Mouse (Mus musculus) liver, embryonic 14.5 days (tissue): ENCODE measurements around the gene Catip. TPM values are rescaled to one million over a fixed set of nuclear protein-coding genes. Genes with fewer than 3 reads are reported as not detected.

Experiments
- ATAC-seq: fragments of 200-750 bp; cut with Nextera tagmentation; 2 replicates; pipeline ENCODE4 v1.8.0; 2017; ENCODE audit warnings: moderate number of reproducible peaks, mild to moderate bottlenecking, moderate library complexity; ENCODE audit not compliant: insufficient read depth
- DNase-seq, 3 experiments: peaks; one replicate each; pipeline ENCODE4 v3.0.0-alpha.2; 2012 to 2013; ENCODE audit warnings: low read depth in 3 of 3, low spot score in 3 of 3
- H3K27ac ChIP-seq: fragments of 300-500 bp; sonication (generic); 2 replicates; pipeline ENCODE4 v1.5.1; 2014; ENCODE audit warnings: moderate library complexity, mild to moderate bottlenecking, control low read depth, inconsistent platforms
- H3K27me3 ChIP-seq: fragments of 300-500 bp; sonication (generic); 2 replicates; pipeline ENCODE4 v1.6.1; 2014; ENCODE audit warnings: mild to moderate bottlenecking, low read length, moderate library complexity; ENCODE audit not compliant: control insufficient read depth, insufficient read depth
- H3K36me3 ChIP-seq: fragments of 300-500 bp; sonication (generic); replicated peaks from 2 replicates; pipeline ENCODE4 v1.6.1; 2014; ENCODE audit warnings: low read depth; ENCODE audit not compliant: control insufficient read depth, insufficient read depth
- H3K4me1 ChIP-seq, 2 experiments: fragments of 200-500 bp in 1 of 2; fragments of 300-500 bp in 1 of 2; sonication (generic) in 1 of 2; replicated peaks; 2 replicates each; pipeline ENCODE4 v1.6.1; 2012 to 2014; ENCODE audit warnings: antibody characterized with exemption in 1 of 2, inconsistent platforms in 1 of 2, low read length in 1 of 2; ENCODE audit not compliant: control insufficient read depth in 2 of 2, insufficient read depth in 2 of 2
- H3K4me2 ChIP-seq: fragments of 300-500 bp; sonication (generic); 2 replicates; pipeline ENCODE4 v1.6.1; 2014; ENCODE audit warnings: low read depth, mild to moderate bottlenecking, control low read depth, moderate library complexity
- H3K4me3 ChIP-seq, 2 experiments: fragments of 200-500 bp in 1 of 2; fragments of 300-500 bp in 1 of 2; sonication (generic) in 1 of 2; 2 replicates each; pipeline ENCODE4 v1.5.1; 2012 to 2014; ENCODE audit warnings: low read depth in 2 of 2, low read length in 2 of 2, mild to moderate bottlenecking in 2 of 2, control low read depth in 1 of 2, inconsistent platforms in 1 of 2, moderate library complexity in 1 of 2; ENCODE audit not compliant: insufficient read depth in 1 of 2
- H3K9ac ChIP-seq: fragments of 300-500 bp; sonication (generic); replicated peaks from 2 replicates; pipeline ENCODE4 v1.6.1; 2014; ENCODE audit warnings: mild to moderate bottlenecking, control low read depth, moderate library complexity
- H3K9me3 ChIP-seq: fragments of 300-500 bp; sonication (generic); 2 replicates; pipeline ENCODE4 v1.6.1; 2016; ENCODE audit warnings: low read length, mixed read lengths; ENCODE audit not compliant: control insufficient read depth
- CTCF ChIP-seq: IDR thresholded peaks from 2 replicates; pipeline ENCODE4 v1.5.1; 2016; ENCODE audit warnings: antibody characterized with exemption, low read depth, control low read depth
- EP300 ChIP-seq: IDR thresholded peaks from 2 replicates; pipeline ENCODE4 v1.6.1; 2016; ENCODE audit warnings: antibody characterized with exemption, low read depth
- WGBS: fragments of 180-500 bp; shearing (Covaris S2); extraction: QIAGEN DNeasy Blood & Tissue Kit; methylation state at CpG from one replicate; pipeline ENCODE4 v1.1.7; 2014; ENCODE audit not compliant: insufficient replicate concordance; 5-methylcytosine and 5-hydroxymethylcytosine counted together
- polyA plus RNA-seq, 2 experiments: library from polyadenylated mRNA; depleted of rRNA in 1 of 2; stranded (reverse) in 1 of 2; unstranded in 1 of 2; fragments of >200 nt; fragmentation: Nextera tagmentation in 1 of 2; extraction: Ambion mirVana in 1 of 2; gene quantifications; 2 replicates each; pipeline versions ENCODE4 v1.2.1 to v1.2.3; 2012 to 2014

Catip gene
- polyA plus RNA-seq, 2 experiments: 0.10 TPM; not detected in 1

DNA sequence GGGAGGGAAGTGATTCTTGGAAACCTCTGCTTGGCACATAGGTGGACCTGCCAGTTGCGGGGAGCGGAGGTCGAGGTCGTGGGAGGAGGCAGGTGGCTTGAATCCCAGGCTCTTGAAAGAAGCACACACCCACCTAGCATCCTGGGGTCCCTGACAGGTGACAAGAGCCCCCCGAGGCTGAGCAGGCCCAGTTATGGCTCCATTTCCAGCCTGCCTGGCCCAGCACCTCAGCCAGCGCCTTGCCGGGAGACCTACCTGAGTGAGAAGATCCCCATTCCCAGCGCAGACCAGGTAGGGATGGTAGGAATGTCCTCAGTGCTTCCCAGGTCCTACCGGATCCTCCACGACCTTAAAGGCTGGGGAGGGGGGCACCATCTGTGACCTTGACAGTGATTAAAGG is 13.7 kb downstream of the Catip start:
- Histone ChIP-seq H3K27ac (no peak overlapping the region), H3K4me3 (no peak overlapping the region), H3K9me3 (no peaks in the 10 kb centered on the region), H3K4me2 (no peak overlapping the region), H3K36me3 (no peaks in the 10 kb centered on the region), H3K4me1 (peaks cover 0 to 9% of the 10 kb centered on the region in 2 experiments; a peak in 3 of 4 replicates), H3K9ac (no peak overlapping the region), H3K27me3 (no peaks in the 10 kb centered on the region)
- 72% methylated on average over 10 of the region's 10 CpGs for WGBS
- ATAC-seq (no peak), DNase-seq (no peak)
- TF ChIP-seq EP300 (no peak), CTCF (no peak)

DNA sequence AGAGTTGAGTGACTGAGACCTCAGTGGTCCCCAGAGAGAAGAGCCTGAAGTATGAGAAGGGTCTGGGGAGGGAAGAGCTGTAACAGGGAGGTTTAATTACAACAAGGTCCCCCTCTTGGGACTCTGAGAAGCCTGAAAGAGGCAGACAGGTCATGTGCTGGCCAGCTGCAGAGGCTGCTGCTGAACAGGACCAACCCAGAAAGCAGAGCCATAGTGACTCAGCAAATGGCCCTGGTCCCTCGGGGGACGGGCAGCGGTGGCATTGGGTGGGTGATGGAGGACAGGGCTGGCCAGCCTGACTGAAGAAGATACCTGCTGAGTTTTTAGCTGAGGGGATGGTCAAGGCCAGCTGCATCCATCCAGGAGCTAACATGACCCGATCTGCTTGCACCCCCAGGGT is 14.5 kb downstream of the Catip start:
- Histone ChIP-seq H3K4me3 (no peak overlapping the region), H3K9ac (no peak overlapping the region), H3K4me2 (no peak overlapping the region), H3K27ac (no peak overlapping the region), H3K4me1 (peaks cover 0 to 12% of the 10 kb centered on the region in 2 experiments; a peak in 3 of 4 replicates), H3K36me3 (no peaks in the 10 kb centered on the region), H3K9me3 (no peaks in the 10 kb centered on the region), H3K27me3 (no peaks in the 10 kb centered on the region)
- TF ChIP-seq CTCF (no peak), EP300 (no peak)
- ATAC-seq (no peak), DNase-seq (no peak)
- WGBS: 64% methylated on average over 4 of the region's 4 CpGs

DNA sequence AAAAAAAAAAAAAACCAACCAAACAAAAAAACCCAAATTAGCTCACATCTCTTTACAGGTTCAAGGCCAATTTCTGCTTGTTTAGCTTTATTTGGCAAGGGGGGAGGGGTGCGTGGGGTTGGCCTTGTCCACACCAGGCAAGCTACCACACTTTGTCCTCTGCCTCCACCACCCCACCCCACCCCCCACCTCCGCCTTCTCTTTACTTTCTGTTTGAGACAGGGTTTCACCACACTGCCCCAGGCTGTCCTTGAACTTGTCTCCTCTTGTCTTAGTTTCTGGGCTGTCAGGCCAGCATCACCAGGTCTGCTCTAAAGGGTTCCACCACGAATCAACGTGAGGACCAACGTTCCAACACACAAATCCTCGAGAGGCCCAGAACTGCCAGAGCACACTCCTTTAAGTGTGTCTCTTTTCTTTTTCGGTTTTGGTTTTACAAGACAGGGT is 17.2 kb downstream of the Catip start:
- WGBS: 48% methylated on average over 7 of the region's 7 CpGs
- Histone ChIP-seq H3K27ac (no peak overlapping the region), H3K4me3 (no peak overlapping the region), H3K36me3 (no peaks in the 10 kb centered on the region), H3K9me3 (no peaks in the 10 kb centered on the region), H3K4me1 (peaks cover 2 to 19% of the 10 kb centered on the region in 2 experiments; a peak in 3 of 4 replicates), H3K4me2 (no peak overlapping the region), H3K9ac (no peak overlapping the region), H3K27me3 (no peaks in the 10 kb centered on the region)
- ATAC-seq (0 out of 2 replicates have a peak, but pooled peaks have one; percentile 30), DNase-seq (no peak)
- TF ChIP-seq EP300 (no peak), CTCF (no peak)

DNA sequence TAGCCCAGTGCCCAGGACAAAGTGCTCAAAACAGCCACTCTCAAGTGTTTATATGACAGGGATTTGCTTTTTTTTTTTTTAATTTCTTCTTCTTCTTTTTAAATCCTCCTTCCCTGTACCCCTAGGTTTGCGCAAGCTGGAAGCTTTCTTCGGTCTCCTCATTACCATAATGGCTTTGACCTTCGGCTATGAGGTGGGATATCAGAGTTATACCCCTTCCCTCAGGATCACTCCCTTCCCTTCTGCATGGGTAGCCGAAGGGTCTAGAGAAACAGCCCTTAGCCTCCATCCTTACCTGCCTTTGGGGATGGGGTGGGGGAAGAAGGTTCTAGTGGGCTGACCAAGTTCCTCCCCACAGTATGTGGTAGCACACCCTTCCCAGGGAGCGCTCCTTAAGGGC is 18.6 kb downstream of the Catip start:
- Histone ChIP-seq H3K27me3 (no peaks in the 10 kb centered on the region), H3K9ac (no peak overlapping the region), H3K36me3 (no peaks in the 10 kb centered on the region), H3K9me3 (no peaks in the 10 kb centered on the region), H3K4me2 (no peak overlapping the region), H3K27ac (no peak overlapping the region), H3K4me1 (peaks cover 2 to 15% of the 10 kb centered on the region in 2 experiments; a peak in 3 of 4 replicates), H3K4me3 (no peak overlapping the region)
- WGBS: 69% methylated on average over 5 of the region's 5 CpGs
- DNase-seq (no peak), ATAC-seq (no peak)
- TF ChIP-seq EP300: no peak
- TF ChIP-seq CTCF: no peak

DNA sequence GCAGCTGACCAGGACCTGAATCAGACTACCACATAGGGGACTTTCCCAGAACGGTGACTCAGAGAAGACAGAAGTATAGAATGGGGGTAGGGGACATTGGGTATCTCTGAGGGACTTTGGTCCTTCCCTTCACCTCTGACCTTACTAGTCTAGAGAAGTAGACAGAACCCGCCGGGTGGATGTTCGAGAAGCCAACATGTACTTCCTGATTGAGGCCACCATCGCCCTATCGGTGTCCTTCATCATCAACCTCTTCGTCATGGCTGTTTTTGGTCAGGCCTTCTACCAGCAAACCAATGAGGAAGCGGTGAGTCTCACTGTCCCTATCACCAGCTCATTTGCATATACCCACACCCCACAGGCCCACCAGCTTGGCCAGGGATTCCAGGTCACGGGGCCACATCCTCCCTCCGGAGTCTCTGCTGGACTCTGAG is 19.7 kb downstream of the Catip start:
- ATAC-seq (no peak), DNase-seq (no peak)
- Histone ChIP-seq H3K9ac (no peak overlapping the region), H3K4me3 (no peak overlapping the region), H3K36me3 (no peaks in the 10 kb centered on the region), H3K9me3 (no peaks in the 10 kb centered on the region), H3K27ac (no peak overlapping the region), H3K4me2 (no peak overlapping the region), H3K27me3 (no peaks in the 10 kb centered on the region), H3K4me1 (peaks cover 2 to 15% of the 10 kb centered on the region in 2 experiments; a peak in 3 of 4 replicates)
- TF ChIP-seq EP300: no peak
- TF ChIP-seq CTCF: no peak
- WGBS: 40% methylated on average over 10 of the region's 10 CpGs
